Mouse (Mus musculus) natural killer cell, adult 2 months (primary cell): ENCODE data around the gene 3110082J24Rik.

ENCODE experiments used
- DNase-seq, 2 experiments: peaks; one replicate each; pipeline ENCODE4 v3.0.0; 2022; ENCODE audit warnings: low spot score in 2 of 2

3110082J24Rik gene

GRCm38 (mm10) chr5:30105668-30106300 is at the start of gene 3110082J24Rik:
Gene 3110082J24Rik, minus strand, starts transcription at chr5:30106086.
- no peak for DNase-seq

GRCm38 (mm10) chr5:30155395-30155792 is 49.5 kb upstream of the 3110082J24Rik start:
- DNase-seq: no peak

- DNase-seq: peak; percentile 95
These were observed 48.8 kb upstream of the 3110082J24Rik start, which contains the start of the genes Hadha and Hadhb for GRCm38 (mm10) chr5:30154474-30155394. Gene Hadha, minus strand, starts transcription at chr5:30155162. Gene Hadhb, plus strand, starts transcription at chr5:30155248.

GRCm38 (mm10) chr5:30154013-30154412 is 48.1 kb upstream of the 3110082J24Rik start:
- DNase-seq: no peak

DNA sequence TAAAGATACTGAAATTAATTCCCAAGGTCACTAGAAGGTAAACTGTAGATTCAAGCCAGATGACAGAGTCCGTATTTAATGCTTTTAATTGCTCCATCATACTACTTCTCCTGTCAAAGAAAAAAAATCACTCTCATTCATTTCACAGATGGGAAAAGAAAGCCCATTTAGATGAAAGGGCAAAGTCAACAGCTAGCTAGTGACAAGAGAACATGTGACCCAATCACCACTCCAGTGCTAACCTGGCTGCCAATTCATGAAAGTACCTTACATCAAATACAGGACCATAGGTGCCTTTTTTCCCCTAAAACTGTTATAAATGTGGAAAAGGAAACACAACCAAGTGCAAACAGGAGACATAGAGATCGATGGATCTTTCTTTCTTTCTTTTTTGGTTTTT is 47.3 kb upstream of the 3110082J24Rik start:
- DNase-seq: no peak

DNA sequence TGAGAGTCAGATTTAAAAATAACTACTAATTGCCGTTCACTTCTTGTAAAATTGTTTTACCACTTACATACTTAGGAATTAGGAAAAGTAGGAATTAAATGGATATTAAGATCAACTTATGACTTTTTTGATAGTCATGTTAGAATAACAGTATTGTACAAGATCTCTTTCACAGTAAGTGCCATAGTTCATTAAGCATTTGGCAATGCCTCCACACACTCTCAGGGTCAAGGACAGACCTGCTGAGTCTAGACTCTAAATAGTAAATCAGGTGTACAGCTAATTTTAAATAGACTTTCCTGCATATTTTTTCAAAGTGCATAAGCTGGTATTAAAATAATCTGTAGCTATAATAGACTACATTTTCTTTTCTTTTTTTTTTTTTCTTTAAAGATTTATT is 46.5 kb upstream of the 3110082J24Rik start:
- no peak for DNase-seq

DNA sequence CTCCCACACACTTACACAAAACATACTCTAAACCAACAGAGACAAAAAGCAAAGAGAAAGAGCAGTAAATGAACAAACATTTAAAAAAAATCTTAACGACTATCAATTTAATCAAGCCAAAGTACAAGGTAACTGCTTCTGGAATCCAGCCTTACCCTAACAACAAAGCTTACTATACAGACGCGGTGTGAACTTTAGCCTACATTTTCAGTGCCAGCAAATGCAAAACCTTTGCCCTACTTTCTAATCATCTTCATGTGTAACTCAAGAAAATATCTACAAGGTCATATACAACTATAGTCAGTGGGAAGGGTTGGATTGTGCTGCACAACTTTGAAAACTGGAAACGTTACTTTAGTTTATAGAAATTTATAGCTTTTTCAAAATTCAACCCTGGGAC is 46.1 kb upstream of the 3110082J24Rik start:
- DNase-seq: no peak

DNA sequence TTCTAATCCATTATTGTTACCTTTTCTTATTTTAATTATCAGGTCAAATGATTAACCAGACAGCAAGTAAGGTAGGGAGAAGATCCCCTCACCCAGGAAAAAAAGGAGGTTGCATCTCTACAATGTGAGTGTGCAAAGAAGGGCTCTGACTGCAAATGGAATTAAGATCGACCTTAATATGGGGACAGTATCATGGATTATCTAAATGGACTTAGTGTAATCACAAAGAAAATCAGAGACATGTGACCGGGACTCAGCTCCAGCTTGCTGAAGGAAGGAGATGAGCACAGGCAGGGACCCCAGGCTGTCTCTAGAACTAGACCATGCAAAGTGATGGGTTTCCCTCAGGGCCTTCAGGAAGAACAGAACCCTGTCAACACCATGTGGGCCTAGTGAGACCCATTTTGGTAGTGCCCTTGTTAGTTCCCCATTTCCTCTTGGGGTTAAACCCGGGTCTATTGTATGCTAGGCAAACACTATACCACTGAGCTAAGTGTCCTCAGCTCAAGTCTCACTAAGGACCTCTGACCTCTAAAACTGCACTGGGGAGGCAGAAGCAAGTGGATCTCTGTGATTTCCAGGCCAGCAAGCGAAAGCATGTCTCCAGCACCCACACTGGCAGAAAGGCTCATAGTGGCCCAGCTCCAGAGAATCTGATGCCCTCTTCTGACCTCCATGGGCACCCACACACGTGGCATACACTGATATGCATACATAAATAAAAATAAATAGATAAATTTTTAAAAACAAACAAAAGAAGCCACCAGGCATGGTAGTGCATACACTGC is 42.4 kb upstream of the 3110082J24Rik start:
- DNase-seq: no peak

- no peak for DNase-seq
These were observed 40.6 kb upstream of the 3110082J24Rik start for GRCm38 (mm10) chr5:30146526-30146925.

DNA sequence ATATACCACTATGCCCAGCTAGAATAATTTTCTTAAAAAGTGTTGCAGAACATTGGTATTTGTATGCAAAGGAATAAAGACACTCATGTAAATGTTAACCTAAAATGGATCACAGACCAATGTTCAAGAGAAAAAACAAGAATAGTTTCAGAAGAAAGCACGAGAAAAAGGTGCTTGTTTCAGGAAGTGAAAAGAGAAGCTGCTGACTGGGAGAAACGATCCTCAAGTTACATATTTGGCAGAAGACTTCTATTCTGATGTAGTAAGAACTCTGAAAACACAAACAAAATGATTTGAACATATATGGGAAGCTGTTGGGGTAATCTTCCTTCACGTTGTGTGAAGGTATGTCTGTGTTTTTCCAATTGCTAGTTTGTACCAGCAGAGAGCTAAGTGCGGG is 32.3 kb upstream of the 3110082J24Rik start:
- no peak for DNase-seq

GRCm38 (mm10) chr5:30137271-30137670 is 31.4 kb upstream of the 3110082J24Rik start:
- DNase-seq: no peak

DNA sequence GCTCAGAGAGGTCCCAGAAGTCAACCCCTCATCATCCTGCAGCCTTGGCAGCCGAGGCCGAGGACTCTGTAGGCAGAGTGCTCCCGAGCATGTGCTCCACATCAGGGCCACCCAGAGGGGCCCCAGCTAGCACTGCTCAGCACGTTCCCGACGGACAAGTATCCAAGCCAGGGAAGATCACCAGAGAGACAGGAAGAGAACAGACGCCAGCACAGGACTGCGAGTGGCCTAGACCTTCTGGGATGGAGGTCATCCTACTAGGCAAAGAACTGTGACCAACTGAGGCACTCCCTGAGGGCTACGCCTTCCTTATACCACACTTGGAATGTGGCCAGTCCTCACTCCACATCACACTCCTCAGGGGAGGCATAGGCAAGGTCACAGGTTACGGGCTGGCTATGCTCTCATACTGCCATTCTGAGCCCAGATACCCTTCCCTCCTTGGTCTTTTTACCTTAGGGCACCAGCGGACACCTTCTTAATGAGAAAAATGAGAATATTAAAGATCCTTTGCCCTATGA is 29.9 kb upstream of the 3110082J24Rik start:
- DNase-seq: no peak

GRCm38 (mm10) chr5:30132173-30132572 is 26.3 kb upstream of the 3110082J24Rik start:
- no peak for DNase-seq

- no peak for DNase-seq
These were observed 25.4 kb upstream of the 3110082J24Rik start for GRCm38 (mm10) chr5:30131246-30131645.

DNA sequence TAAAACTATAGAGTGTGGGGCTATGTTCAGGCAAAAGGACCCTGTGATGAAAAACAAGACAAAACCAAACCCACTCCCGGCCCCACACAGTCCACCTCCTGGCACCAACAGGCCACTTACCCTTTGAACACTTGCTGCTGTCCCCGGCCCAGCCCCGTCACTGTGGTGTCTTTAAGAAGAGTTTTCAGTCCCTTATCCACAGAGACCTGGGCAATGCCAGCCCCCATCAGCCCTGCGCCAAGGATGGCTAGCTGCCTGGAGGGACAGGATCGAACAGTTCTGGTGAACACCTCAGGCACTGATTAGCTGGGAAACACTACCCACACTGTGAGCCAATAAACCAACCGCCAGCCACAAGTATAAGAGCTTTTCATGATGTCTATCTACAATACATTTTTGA is 22.8 kb upstream of the 3110082J24Rik start:
- no peak for DNase-seq

DNA sequence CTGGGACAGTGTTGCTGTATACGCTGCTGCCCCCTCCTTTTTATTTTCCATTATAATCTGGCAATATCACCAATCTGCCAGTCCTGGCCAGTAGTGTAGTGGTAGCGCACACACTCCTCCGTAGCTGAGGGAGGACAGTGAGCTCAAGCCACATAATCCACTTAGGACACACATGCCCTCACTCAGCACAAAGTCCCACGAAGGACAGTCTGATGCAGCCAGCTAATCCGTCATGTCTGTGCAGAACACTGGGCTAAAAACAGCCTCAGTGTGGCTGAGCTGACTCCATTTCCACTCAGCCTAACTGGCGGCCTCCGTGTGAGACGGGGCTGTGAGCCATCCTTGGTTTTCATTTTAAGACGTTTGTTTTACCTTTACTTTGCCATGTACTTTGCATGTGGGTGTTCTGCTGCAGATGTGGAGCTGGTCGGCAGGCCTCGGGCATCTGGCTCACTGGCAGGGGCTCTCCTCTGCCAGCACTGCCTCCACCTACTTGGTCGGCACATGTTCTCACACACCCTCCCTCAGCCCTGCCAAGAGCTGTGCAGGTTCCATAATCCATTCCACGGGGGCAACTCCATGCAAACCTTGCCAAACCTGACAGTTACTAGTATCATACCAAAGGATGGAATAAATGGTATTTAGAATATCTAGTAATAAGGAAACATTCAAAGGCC is 22.2 kb upstream of the 3110082J24Rik start:
- no peak for DNase-seq

- no peak for DNase-seq
These were observed 20.9 kb upstream of the 3110082J24Rik start for GRCm38 (mm10) chr5:30126756-30127155.

- peak in 1 of 2 experiments; percentile 22 for DNase-seq
These were observed 19.7 kb upstream of the 3110082J24Rik start for GRCm38 (mm10) chr5:30125587-30125986.

DNA sequence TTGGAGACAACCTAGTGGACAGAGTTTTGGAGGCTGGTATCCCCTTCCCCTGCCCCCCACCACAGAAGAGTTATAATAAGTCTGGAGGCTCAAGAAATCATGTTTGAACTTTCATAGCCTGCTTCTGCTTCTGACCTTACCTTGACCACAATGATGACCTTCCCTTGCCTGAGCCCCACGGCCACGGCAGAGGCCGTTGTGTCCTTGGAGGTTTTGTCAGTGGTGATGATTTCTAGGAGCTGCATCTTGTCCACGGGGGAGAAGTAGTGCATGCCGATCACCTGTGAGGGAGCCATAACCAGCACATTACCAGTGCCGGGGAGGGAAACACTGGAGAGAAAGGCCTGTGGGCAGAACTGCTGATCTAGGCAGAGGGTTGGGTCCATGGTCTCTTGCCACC is 16.6 kb upstream of the 3110082J24Rik start:
- DNase-seq: no peak

GRCm38 (mm10) chr5:30120106-30120505 is 14.2 kb upstream of the 3110082J24Rik start:
- no peak for DNase-seq

DNA sequence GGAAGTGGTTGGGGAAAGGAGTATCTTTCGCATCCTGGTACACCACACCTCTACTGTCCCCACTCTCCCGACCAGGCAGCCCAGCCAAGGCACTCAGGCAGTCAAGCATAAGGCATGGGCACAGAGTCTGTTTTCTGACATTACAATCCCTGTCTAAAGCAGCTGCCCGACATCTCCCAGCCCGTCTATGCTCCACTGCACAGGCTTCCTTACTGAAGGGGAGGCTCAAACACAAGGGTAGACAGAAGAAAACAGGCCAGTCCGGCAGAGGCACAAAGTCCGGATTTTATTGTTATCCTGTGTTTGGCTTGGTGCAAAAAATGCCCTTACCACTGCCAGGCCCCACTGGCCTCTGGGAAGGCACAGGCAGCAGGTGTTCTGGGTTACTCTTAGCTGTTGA is 13.3 kb upstream of the 3110082J24Rik start:
- DNase-seq: no peak
